Mouse (Mus musculus) mature B cell (primary cell): ENCODE measurements around the gene Gm28038.

Experiments used
- in situ Hi-C: fragments of 300-500 bp; cut with MboI; formaldehyde crosslinking; loops from 2 replicates; pipeline ENCODE4 v1.14.3; 2019

Gm28038 gene

GRCm38 (mm10) chr2:30345971-30346676, 65.3 kb downstream of the Gm28038 start:
- in situ Hi-C loops, result no loop called here

- in situ Hi-C loops, result no loop called here
Measured at GRCm38 (mm10) chr2:30349196-30349595, 68.4 kb downstream of the Gm28038 start.
